Mouse (Mus musculus): ENCODE measurements around the gene Olfr376.

The Olfr376 gene

DNA sequence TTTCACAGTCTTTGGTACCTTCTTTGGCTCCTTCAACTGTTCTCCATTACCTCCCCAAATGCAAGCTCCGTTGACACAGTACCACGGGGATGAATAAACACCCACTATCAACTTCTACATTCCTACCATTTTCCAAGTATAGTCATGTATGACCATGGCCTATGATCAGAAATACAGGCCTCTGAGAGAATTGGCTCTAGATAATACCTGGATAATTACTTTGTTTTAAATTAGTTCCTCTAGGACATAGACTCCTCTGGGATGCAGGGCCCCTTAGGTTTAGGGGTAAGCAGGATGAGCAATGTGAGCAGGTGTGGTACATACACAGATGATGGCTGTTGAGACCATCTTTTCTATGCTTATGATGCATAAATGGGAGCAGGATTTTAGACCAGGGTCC, at the start of gene Olfr376:
Olfr376 (plus strand) TSS at position 301 of the 400 bp plus-strand sequence.
- DNase-seq (ENCODE audit: low read depth in 2 of 2, low spot score in 2 of 2) = no peak

DNA sequence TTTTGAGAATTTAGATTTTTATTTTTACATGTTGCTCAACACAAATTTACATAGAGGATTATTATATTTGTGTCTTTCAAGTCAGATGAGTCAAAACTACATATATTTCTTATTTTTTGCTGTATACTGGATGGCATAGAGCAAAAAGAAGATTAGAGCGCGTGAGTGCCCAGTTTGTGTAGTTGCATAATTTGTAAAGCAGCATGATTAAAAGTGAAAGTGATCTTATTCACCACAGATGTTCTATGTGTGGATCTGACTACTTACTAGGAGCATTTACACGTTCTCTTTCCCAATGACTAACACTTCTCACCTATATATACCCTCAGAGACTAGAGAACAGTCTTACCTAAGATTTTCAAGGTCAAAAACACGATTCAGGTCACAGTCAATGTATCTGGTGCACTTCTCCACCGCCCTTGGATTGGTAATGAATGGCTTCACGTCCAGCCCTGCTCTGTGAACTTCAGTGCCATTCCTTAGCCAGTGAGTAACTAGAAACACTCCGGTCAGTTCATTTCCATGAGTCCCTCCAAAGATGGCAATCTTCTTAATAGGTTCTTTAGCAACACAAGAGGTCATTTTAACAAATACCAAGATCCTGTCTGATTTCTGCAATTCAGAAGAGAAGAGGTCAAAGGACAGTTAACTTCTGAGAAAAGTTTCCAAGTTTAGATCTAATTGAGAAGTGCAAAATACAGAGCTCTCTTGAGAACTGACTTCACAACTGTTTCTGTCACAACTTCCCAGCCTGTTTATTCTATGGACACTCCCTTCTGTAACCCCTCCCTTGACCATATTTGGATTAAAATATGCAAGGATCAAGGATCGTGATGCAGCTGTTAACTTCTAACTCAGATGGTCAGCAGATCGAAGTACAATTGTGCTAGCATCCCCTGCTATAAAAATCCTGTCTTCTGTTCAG, 46.9 kb upstream of the Olfr376 start:
- no peak for DNase-seq (ENCODE audit: low read depth in 2 of 2, low spot score in 2 of 2)

DNA sequence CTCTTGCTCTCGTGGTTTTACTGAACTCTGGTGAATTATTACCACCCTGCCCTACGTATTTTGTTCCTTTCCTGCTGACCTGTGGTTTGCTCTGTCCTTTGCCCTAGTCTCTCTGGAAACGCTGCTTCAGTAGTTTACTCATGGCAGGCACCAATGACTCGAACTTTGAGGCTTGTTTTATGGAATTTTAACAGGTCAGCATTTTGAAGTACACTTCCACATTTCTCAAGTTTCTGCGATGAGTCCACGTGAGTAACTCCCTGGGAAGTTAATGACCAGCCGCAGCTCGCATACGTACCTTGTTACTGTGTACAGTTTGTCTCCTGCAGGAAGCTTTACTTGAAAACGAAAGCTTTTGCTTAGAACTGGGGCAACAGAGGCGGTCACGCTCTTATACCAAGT, 44.6 kb upstream of the Olfr376 start:
- no peak for DNase-seq (ENCODE audit: low read depth in 2 of 2, low spot score in 2 of 2)

DNA sequence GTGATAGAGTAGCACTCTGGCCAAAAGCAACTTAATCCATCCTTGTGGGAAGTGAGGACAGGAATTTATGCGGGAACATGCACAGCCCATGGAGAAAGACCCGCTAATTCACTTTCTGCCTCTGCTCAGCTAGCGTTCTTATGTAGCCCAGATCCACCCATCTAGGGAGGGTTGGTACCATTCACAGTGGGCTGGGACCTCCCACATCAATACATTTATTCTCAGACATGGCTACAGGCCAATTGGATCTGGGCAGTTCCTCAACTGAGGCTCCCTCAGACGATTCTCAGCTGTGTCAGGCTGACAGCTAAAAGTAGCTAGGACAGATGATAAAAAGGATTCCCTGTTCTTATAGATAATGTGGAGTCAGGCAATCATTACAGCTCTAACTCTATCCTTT, 43.7 kb upstream of the Olfr376 start:
- no peak for DNase-seq (ENCODE audit: low read depth in 2 of 2, low spot score in 2 of 2)

DNA sequence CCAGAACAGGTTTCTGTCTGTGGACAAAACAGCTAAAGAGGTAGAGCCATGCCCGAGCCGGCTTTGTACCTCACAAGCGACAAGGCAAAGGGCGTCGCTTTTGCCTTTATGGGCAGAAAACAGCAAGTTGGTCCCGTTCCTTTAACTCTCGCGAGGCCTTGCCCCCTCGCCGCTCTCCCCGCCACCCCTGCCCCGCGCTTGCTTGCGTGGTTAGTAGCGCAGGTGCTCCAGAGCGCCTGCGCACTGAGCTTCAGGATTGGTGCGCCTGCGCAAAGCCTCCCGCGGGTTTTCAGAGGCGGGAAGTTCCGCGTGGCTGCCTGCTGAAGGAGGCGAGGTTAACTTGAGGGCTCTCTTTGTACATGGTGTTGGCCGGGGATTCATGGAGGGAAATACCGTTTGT, 41.6 kb upstream of the Olfr376 start, which contains the start of the genes Aspa, Gm49340 and Spata22:
Aspa (minus strand) TSS at position 155 of the 400 bp plus-strand sequence.
Gm49340 (plus strand) TSS at position 300 of the 400 bp plus-strand sequence.
Spata22 (plus strand) TSS at position 300 of the 400 bp plus-strand sequence.
- DNase-seq (ENCODE audit: low read depth in 2 of 2, low spot score in 2 of 2) = no peak

DNA sequence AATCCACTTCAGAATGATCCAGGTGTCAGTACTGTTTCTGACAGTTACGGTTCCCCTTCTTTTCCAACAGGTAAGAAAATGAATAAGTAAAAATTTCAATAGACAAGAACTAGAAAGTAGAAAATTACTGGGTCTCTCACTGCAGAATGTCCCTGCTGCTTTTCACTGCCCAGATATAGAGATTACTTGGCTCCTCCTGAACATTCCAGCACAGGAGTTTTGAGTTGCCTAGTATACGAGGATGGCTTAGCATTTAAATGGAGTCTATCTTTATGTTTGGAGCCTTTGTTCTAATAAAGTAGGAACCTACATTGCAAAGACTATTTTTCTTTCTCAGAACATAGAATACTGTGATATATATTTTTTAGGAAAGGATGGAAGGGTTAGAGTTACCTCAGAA, 37.7 kb upstream of the Olfr376 start:
- no peak for DNase-seq (ENCODE audit: low read depth in 2 of 2, low spot score in 2 of 2)

DNA sequence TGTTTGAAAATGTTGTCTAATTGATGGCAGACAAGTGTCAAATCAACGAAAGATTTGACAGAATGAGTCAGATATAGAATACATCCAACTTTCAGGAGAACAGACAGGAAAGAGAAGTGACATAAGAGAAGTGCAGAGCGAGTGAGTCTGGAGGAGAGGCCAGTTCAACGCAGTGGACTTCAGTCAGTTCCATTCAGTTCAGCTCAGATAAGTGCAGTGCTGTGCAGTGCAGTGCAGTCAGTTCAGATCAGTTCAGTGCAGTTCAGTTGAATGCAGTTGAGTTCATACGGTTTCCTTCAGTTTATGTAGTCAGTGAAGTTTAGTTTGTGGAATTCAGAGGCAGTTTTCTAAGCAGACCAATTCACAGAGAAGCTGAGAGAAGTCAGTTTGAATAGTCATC, 34.1 kb upstream of the Olfr376 start:
- no peak for DNase-seq (ENCODE audit: low read depth in 2 of 2, low spot score in 2 of 2)

DNA sequence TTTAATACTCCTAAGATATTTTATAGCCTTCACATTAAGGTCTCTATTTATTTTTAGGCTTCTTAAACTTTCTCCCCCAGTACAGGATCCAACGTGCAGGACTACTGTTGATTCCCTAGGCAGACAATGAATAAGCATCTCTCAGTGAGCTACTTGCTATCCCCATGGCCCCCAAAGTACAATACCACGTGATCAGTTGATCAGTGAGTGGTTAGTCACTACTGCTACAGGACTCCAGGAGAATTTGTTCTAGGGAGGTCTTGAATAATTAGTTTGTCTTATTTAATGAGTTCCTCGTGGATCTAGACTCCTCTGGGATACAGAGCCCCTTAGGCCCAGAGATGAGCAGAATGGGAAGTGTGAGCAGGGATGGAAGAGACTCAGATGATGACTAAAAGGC, 20.6 kb upstream of the Olfr376 start, which contains the start of gene Olfr20:
Olfr20 (plus strand) TSS at position 301 of the 400 bp plus-strand sequence.
- DNase-seq (ENCODE audit: low read depth in 2 of 2, low spot score in 2 of 2) = no peak

DNA sequence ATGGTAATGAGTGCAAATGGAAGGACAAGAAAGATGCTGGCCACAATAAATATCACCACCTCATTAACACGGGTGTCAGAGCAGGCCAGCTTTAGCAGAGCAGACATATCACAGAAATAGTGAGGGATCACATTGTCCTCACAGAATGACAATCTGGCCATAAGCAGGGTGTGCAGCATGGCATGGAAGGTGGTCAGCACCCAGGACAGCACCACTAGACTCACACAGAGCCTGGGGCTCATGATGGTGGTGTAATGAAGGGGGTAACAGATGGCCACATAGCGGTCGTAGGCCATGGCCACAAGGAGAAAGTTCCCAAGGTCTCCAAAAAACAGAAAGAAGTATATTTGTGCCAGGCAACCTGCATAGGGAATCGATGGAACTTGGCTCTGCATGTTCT, 24.3 kb downstream of the Olfr376 start:
- DNase-seq (ENCODE audit: low read depth in 2 of 2, low spot score in 2 of 2) = no peak

DNA sequence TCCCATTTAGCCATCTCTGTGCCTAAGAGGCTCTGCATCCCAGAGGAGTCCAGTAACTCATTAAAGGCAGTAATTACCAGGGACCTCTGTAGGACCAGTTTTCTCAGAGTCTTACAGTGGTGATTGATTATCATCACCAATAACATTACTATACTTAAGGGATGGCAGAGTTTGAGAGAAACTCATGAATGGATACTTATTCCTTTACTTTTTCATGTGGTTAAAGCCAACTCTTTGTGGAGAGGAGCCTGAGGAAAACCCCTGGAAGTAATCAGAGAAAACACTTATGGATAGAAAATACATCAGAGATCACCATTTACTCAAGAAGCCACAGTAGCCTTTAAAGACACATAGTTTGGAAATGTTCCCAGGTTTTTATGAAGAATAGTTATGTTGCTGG, 28.5 kb downstream of the Olfr376 start, which contains the start of gene Olfr1:
Olfr1 (minus strand) TSS at position 101 of the 400 bp plus-strand sequence.
- no peak for DNase-seq (ENCODE audit: low read depth in 2 of 2, low spot score in 2 of 2)

All from CD8-positive naive resting alpha-beta T cell, adult 2 months (primary cell).